Mouse (Mus musculus) MEL (cell line): ENCODE data around the gene Dlgap1. TPM values are rescaled to one million over a fixed set of nuclear protein-coding genes. Genes with fewer than 3 reads are reported as not detected.

Experiments used
- DNase-seq: peaks from one replicate; pipeline ENCODE4 v3.0.0; 2011; ENCODE audit warnings: low read depth, low spot score
- H3K27ac ChIP-seq: 2 replicates; pipeline ENCODE4 v1.5.1; 2012; ENCODE audit warnings: low read depth, mild to moderate bottlenecking, control low read depth, low read length, moderate library complexity; ENCODE audit not compliant: control insufficient read depth
- H3K27me3 ChIP-seq, 2 experiments: fragments of 150-350 bp in 1 of 2; sonication (generic) in 1 of 2; 2 replicates each; pipeline ENCODE4 v1.6.1; 2012; ENCODE audit warnings: low read length in 2 of 2, mild to moderate bottlenecking in 2 of 2, improper control_type of control experiment in 1 of 2, moderate library complexity in 1 of 2; ENCODE audit not compliant: insufficient read depth in 2 of 2, control insufficient read depth in 1 of 2
- H3K36me3 ChIP-seq, 2 experiments: 2 replicates each; pipeline ENCODE4 v1.6.1; 2012 to 2014; ENCODE audit warnings: low read length in 2 of 2, improper control_type of control experiment in 1 of 2, inconsistent platforms in 1 of 2, mild to moderate bottlenecking in 1 of 2; ENCODE audit not compliant: insufficient read depth in 2 of 2, control insufficient read depth in 1 of 2
- H3K4me1 ChIP-seq, 2 experiments: fragments of 150-350 bp in 1 of 2; sonication (generic) in 1 of 2; 2 replicates each; pipeline ENCODE4 v1.6.1; 2012; ENCODE audit warnings: low read length in 2 of 2, improper control_type of control experiment in 1 of 2, mild to moderate bottlenecking in 1 of 2; ENCODE audit not compliant: insufficient read depth in 2 of 2, control insufficient read depth in 1 of 2
- H3K4me3 ChIP-seq, 2 experiments: fragments of 150-350 bp in 1 of 2; sonication (generic) in 1 of 2; 2 replicates each; pipeline ENCODE4 v1.5.1; 2012; ENCODE audit warnings: low read depth in 2 of 2, low read length in 2 of 2, mild to moderate bottlenecking in 2 of 2, moderate library complexity in 2 of 2, control low read depth in 1 of 2, improper control_type of control experiment in 1 of 2; ENCODE audit not compliant: control insufficient read depth in 1 of 2, insufficient read depth in 1 of 2
- H3K79me2 ChIP-seq: 2 replicates; pipeline ENCODE4 v1.6.1; 2012; ENCODE audit warnings: mild to moderate bottlenecking, low read length, moderate library complexity; ENCODE audit not compliant: control insufficient read depth, poor library complexity, insufficient read depth
- H3K9ac ChIP-seq: 2 replicates; pipeline ENCODE4 v1.6.1; 2012; ENCODE audit warnings: low read depth, mild to moderate bottlenecking, control low read depth, low read length, moderate library complexity; ENCODE audit not compliant: control insufficient read depth, poor library complexity, severe bottlenecking
- H3K9me3 ChIP-seq: fragments of 150-350 bp; sonication (generic); replicated peaks from 2 replicates; pipeline ENCODE4 v1.6.1; 2012; ENCODE audit warnings: mild to moderate bottlenecking, low read length, improper control_type of control experiment, moderate library complexity; ENCODE audit not compliant: insufficient read depth
- BHLHE40 ChIP-seq: IDR thresholded peaks from 2 replicates; pipeline ENCODE4 v1.6.1; 2012; ENCODE audit warnings: low read depth, mild to moderate bottlenecking, inconsistent platforms, low read length, improper control_type of control experiment, borderline replicate concordance
- CHD2 ChIP-seq: IDR thresholded peaks from 2 replicates; pipeline ENCODE4 v1.6.1; 2011; ENCODE audit warnings: low read length, improper control_type of control experiment
- CTCF ChIP-seq, 3 experiments: IDR thresholded peaks in 2 of 3; conservative IDR thresholded peaks in 1 of 3; 2 replicates each; pipeline ENCODE4 v1.5.1; 2011 to 2012; ENCODE audit warnings: low read length in 3 of 3, low read depth in 2 of 3, mild to moderate bottlenecking in 2 of 3, improper control_type of control experiment in 1 of 3, inconsistent platforms in 1 of 3, mixed read lengths in 1 of 3, moderate library complexity in 1 of 3; ENCODE audit not compliant: control insufficient read depth in 1 of 3, insufficient read depth in 1 of 3, poor library complexity in 1 of 3, severe bottlenecking in 1 of 3
- E2F4 ChIP-seq: IDR thresholded peaks from 2 replicates; pipeline ENCODE4 v1.6.1; 2011; ENCODE audit warnings: low read depth, low read length, improper control_type of control experiment, borderline replicate concordance
- EP300 ChIP-seq, 2 experiments: IDR thresholded peaks; 2 replicates each; pipeline ENCODE4 v1.6.1; 2011; ENCODE audit warnings: improper control_type of control experiment in 2 of 2, low read length in 2 of 2, low read depth in 1 of 2, mild to moderate bottlenecking in 1 of 2
- ETS1 ChIP-seq: IDR thresholded peaks from 2 replicates; pipeline ENCODE4 v1.6.1; 2012; ENCODE audit warnings: low read depth, mild to moderate bottlenecking, inconsistent platforms, low read length, improper control_type of control experiment, moderate library complexity
- GABPA ChIP-seq: IDR thresholded peaks from 2 replicates; pipeline ENCODE4 v1.6.1; 2012; ENCODE audit warnings: low read depth, mild to moderate bottlenecking, inconsistent platforms, low read length, improper control_type of control experiment, moderate library complexity
- GATA1 ChIP-seq: IDR thresholded peaks from 2 replicates; pipeline ENCODE4 v1.6.1; 2011; ENCODE audit warnings: low read depth, low read length, improper control_type of control experiment
- KAT2A ChIP-seq: conservative IDR thresholded peaks from 2 replicates; pipeline ENCODE4 v1.6.1; 2012; ENCODE audit warnings: low read depth, low read length, improper control_type of control experiment, inconsistent platforms
- MAX ChIP-seq: IDR thresholded peaks from 2 replicates; pipeline ENCODE4 v1.6.1; 2011; ENCODE audit warnings: low read length, improper control_type of control experiment
- MEF2A ChIP-seq: IDR thresholded peaks from 2 replicates; pipeline ENCODE4 v1.6.1; 2014; ENCODE audit warnings: low read depth, mild to moderate bottlenecking, inconsistent platforms, low read length, improper control_type of control experiment; ENCODE audit not compliant: poor library complexity, insufficient replicate concordance, severe bottlenecking; ENCODE audit errors: extremely low read depth
- MXI1 ChIP-seq: IDR thresholded peaks from 2 replicates; pipeline ENCODE4 v1.6.1; 2011; ENCODE audit warnings: mild to moderate bottlenecking, low read depth, low read length, improper control_type of control experiment
- NELFE ChIP-seq: IDR thresholded peaks from 2 replicates; pipeline ENCODE4 v1.6.1; 2011; ENCODE audit warnings: low read depth, low read length, improper control_type of control experiment
- NRF1 ChIP-seq: IDR thresholded peaks from 2 replicates; pipeline ENCODE4 v1.6.1; 2014; ENCODE audit warnings: low read depth, mild to moderate bottlenecking, inconsistent platforms, low read length, improper control_type of control experiment, moderate library complexity; ENCODE audit not compliant: poor library complexity, insufficient read depth, severe bottlenecking
- POLR2A ChIP-seq, 2 experiments: IDR thresholded peaks; 2 replicates each; pipeline ENCODE4 v1.6.1; 2011 to 2012; ENCODE audit warnings: low read length in 2 of 2, mild to moderate bottlenecking in 2 of 2, control low read depth in 1 of 2, improper control_type of control experiment in 1 of 2, low read depth in 1 of 2, moderate library complexity in 1 of 2; ENCODE audit not compliant: control insufficient read depth in 1 of 2, insufficient read depth in 1 of 2, poor library complexity in 1 of 2
- POLR2AphosphoS2 ChIP-seq: IDR thresholded peaks from 2 replicates; pipeline ENCODE4 v1.6.1; 2011; ENCODE audit warnings: low read length, improper control_type of control experiment
- POLR2AphosphoS5 ChIP-seq: IDR thresholded peaks from 2 replicates; pipeline ENCODE4 v1.6.1; 2012; ENCODE audit warnings: low read depth, borderline replicate concordance, mild to moderate bottlenecking, inconsistent platforms, low read length, moderate library complexity, mixed read lengths
- RAD21 ChIP-seq: IDR thresholded peaks from 2 replicates; pipeline ENCODE4 v1.6.1; 2011; ENCODE audit warnings: mild to moderate bottlenecking, low read depth, low read length, improper control_type of control experiment
- SIN3A ChIP-seq: IDR thresholded peaks from 2 replicates; pipeline ENCODE4 v1.6.1; 2012; ENCODE audit warnings: low read length, improper control_type of control experiment, inconsistent platforms
- TAL1 ChIP-seq: IDR thresholded peaks from 2 replicates; pipeline ENCODE4 v1.6.1; 2012; ENCODE audit warnings: mild to moderate bottlenecking, inconsistent platforms, low read length, moderate library complexity, mixed read lengths
- TBP ChIP-seq: IDR thresholded peaks from 2 replicates; pipeline ENCODE4 v1.8.0; 2011; ENCODE audit warnings: low read depth, low read length, improper control_type of control experiment
- UBTF ChIP-seq: IDR thresholded peaks from 2 replicates; pipeline ENCODE4 v1.6.1; 2012; ENCODE audit warnings: low read depth, mild to moderate bottlenecking, inconsistent platforms, low read length, improper control_type of control experiment, moderate library complexity, borderline replicate concordance; ENCODE audit not compliant: insufficient read depth
- USF1 ChIP-seq: IDR thresholded peaks from 2 replicates; pipeline ENCODE4 v1.6.1; 2014; ENCODE audit warnings: low read depth, mild to moderate bottlenecking, inconsistent platforms, low read length, improper control_type of control experiment, moderate library complexity
- USF2 ChIP-seq, 2 experiments: IDR thresholded peaks; 2 replicates each; pipeline ENCODE4 v1.6.1; 2011 to 2012; ENCODE audit warnings: improper control_type of control experiment in 2 of 2, low read length in 2 of 2, borderline replicate concordance in 1 of 2, inconsistent platforms in 1 of 2, low read depth in 1 of 2, mild to moderate bottlenecking in 1 of 2; ENCODE audit not compliant: insufficient read depth in 1 of 2
- ZKSCAN1 ChIP-seq: IDR thresholded peaks from 2 replicates; pipeline ENCODE4 v1.6.1; 2012; ENCODE audit warnings: low read depth, mild to moderate bottlenecking, inconsistent platforms, low read length, improper control_type of control experiment, moderate library complexity
- ZNF384 ChIP-seq: IDR thresholded peaks from 2 replicates; pipeline ENCODE4 v1.6.1; 2012; ENCODE audit warnings: low read depth, mild to moderate bottlenecking, inconsistent platforms, low read length, improper control_type of control experiment
- polyA plus RNA-seq, 2 experiments: library from polyadenylated mRNA; stranded (reverse) in 1 of 2; unstranded in 1 of 2; fragments of >175 nt in 1 of 2; fragments of >200 nt in 1 of 2; gene quantifications; 2 replicates each; pipeline versions ENCODE4 v1.2.1 to v1.2.4; 2012; ENCODE audit warnings: low replicate concordance in 2 of 2, low read depth in 1 of 2; ENCODE audit not compliant: insufficient read length in 2 of 2, insufficient read depth in 1 of 2, missing spikeins in 1 of 2
- total RNA-seq: library from RNA; depleted of rRNA; stranded (reverse); fragments of 300-350 nt; gene quantifications from 2 replicates; pipeline ENCODE4 v1.2.3, GENCODE M21; 2012

Dlgap1 gene
- total and polyA plus RNA-seq, 3 experiments: 0.06 TPM; not detected in 2

GRCm38 (mm10) chr17:70301941-70302478 is 333.1 kb downstream of the Dlgap1 start:
- Histone ChIP-seq H3K36me3 (no peaks in the 10 kb centered on the region), H3K9me3 (no peaks in the 10 kb centered on the region), H3K4me3 (no peak overlapping the region), H3K79me2 (no peaks in the 10 kb centered on the region), H3K9ac (no peak overlapping the region), H3K27me3 (no peaks in the 10 kb centered on the region), H3K4me1 (no peaks in the 10 kb centered on the region), H3K27ac (no peak overlapping the region)
- TF ChIP-seq ZNF384: no peak
- no peak for TF ChIP-seq RAD21
- no peak for TF ChIP-seq ZKSCAN1
- no peak for TF ChIP-seq MAX
- no peak for TF ChIP-seq MXI1
- TF ChIP-seq POLR2AphosphoS2: no peak
- TF ChIP-seq POLR2AphosphoS5: no peak
- TF ChIP-seq SIN3A: no peak
- TF ChIP-seq UBTF: no peak
- no peak for TF ChIP-seq USF2 (IDR thresholded peaks at IDR 0.05; ENCODE audit: borderline replicate concordance in 1 of 2, insufficient read depth in 1 of 2, low read depth in 1 of 2, low read length in 2 of 2)
- no peak for TF ChIP-seq KAT2A
- TF ChIP-seq CTCF (IDR thresholded peaks at IDR 0.05 in 2 of 3, conservative IDR thresholded peaks at IDR 0.05 in 1 of 3; ENCODE audit: control insufficient read depth in 1 of 3, insufficient read depth in 1 of 3, low read depth in 2 of 3, low read length in 3 of 3, poor library complexity in 1 of 3, severe bottlenecking in 1 of 3): no peak
- no peak for TF ChIP-seq E2F4
- no peak for TF ChIP-seq USF1
- TF ChIP-seq ETS1: no peak
- no peak for TF ChIP-seq CHD2
- DNase-seq: no peak

DNA sequence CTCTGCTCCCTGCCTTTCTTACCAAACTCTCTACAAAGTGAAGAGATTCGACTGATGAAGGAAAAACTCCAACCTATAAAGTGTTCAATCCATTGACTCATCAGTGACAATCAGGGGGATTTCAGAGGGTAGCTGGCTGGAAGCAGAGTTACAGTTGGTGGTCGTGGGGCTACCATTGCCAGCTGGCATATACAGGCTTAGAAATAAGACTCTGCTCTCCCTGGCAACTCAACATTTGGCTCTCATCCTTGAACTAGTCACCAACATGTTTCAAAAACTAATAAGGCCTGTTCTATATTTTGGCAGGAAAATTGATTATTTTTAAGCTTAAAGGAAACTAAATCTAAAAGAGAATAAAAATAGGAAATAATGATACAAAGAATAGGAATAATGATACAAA is 333.8 kb downstream of the Dlgap1 start:
- Histone ChIP-seq H3K36me3 (no peaks in the 10 kb centered on the region), H3K27ac (no peak overlapping the region), H3K79me2 (no peaks in the 10 kb centered on the region), H3K27me3 (no peaks in the 10 kb centered on the region), H3K9me3 (no peaks in the 10 kb centered on the region), H3K9ac (no peak overlapping the region), H3K4me1 (no peaks in the 10 kb centered on the region), H3K4me3 (no peak overlapping the region)
- no peak for DNase-seq
- TF ChIP-seq USF2 (IDR thresholded peaks at IDR 0.05; ENCODE audit: borderline replicate concordance in 1 of 2, insufficient read depth in 1 of 2, low read depth in 1 of 2, low read length in 2 of 2) (no peak), GATA1 (no peak), POLR2A (IDR thresholded peaks at IDR 0.05; ENCODE audit: control insufficient read depth in 1 of 2, insufficient read depth in 1 of 2, low read depth in 1 of 2, low read length in 2 of 2, poor library complexity in 1 of 2) (no peak), MEF2A (no peak), EP300 (IDR thresholded peaks at IDR 0.05; ENCODE audit: low read depth in 1 of 2, low read length in 2 of 2) (no peak), TBP (no peak), MXI1 (no peak), CHD2 (no peak), ZNF384 (no peak), GABPA (no peak), BHLHE40 (no peak), NELFE (no peak), TAL1 (no peak), SIN3A (no peak), UBTF (no peak), POLR2AphosphoS5 (no peak), NRF1 (no peak), USF1 (no peak), MAX (no peak)
